Mouse (Mus musculus) lung, postnatal 10 days (tissue): ENCODE measurements at regions not wholly inside any gene's neighbourhood (a gene's known extent, or its start where the extent isn't known, plus 50 kb on each side); places are given as distances from the start of the nearest gene placed in this dataset.
"Not testable (repeated sequence)": the region's sequence is repeated elsewhere in the genome, so short reads cannot be mapped to it uniquely, and the experiment has no call there.

Experiments used
- DNase-seq: peaks from one replicate; pipeline ENCODE4 v3.0.0; 2021

- no peak for DNase-seq
Measured at GRCm38 (mm10) chr10:68963090-68963489, 188.1 kb upstream of the Rhobtb1 start.

GRCm38 (mm10) chr10:68965271-68965670 lies 186.0 kb upstream of the Rhobtb1 start:
- DNase-seq: no peak

- DNase-seq: no peak
Measured at GRCm38 (mm10) chr10:68967976-68968968, 183.0 kb upstream of the Rhobtb1 start.

GRCm38 (mm10) chr10:68970521-68970920 lies 180.7 kb upstream of the Rhobtb1 start:
- DNase-seq: no peak

- no peak for DNase-seq
Measured at GRCm38 (mm10) chr10:68974771-68975170, 176.5 kb upstream of the Rhobtb1 start.

GRCm38 (mm10) chr10:68976443-68977025 lies 174.7 kb upstream of the Rhobtb1 start:
- DNase-seq: peak; percentile 30

GRCm38 (mm10) chr10:68978115-68978514 lies 173.1 kb upstream of the Rhobtb1 start:
- peak; percentile 22 for DNase-seq

GRCm38 (mm10) chr10:68979949-68980348 lies 171.3 kb upstream of the Rhobtb1 start:
- DNase-seq: no peak

GRCm38 (mm10) chr10:68982288-68982687 lies 168.9 kb upstream of the Rhobtb1 start:
- no peak for DNase-seq

GRCm38 (mm10) chr10:68990584-68990983 lies 160.7 kb upstream of the Rhobtb1 start:
- no peak for DNase-seq

- no peak for DNase-seq
Measured at GRCm38 (mm10) chr10:68999610-69000009, 151.6 kb upstream of the Rhobtb1 start.

- no peak for DNase-seq
Measured at GRCm38 (mm10) chr10:69001654-69002435, 149.4 kb upstream of the Rhobtb1 start.

GRCm38 (mm10) chr10:69005199-69005872 lies 145.9 kb upstream of the Rhobtb1 start:
- DNase-seq: peak; percentile 89

GRCm38 (mm10) chr10:69008679-69009078 lies 142.6 kb upstream of the Rhobtb1 start:
- not testable (repeated sequence) for DNase-seq

GRCm38 (mm10) chr10:69020811-69021743 lies 130.2 kb upstream of the Rhobtb1 start:
- no peak for DNase-seq

- no peak for DNase-seq
Measured at GRCm38 (mm10) chr10:69033410-69033809, 117.8 kb upstream of the Rhobtb1 start.

GRCm38 (mm10) chr10:69034390-69035120 lies 116.7 kb upstream of the Rhobtb1 start:
- no peak for DNase-seq

GRCm38 (mm10) chr10:69035536-69035935 lies 115.7 kb upstream of the Rhobtb1 start:
- DNase-seq: not testable (repeated sequence)

GRCm38 (mm10) chr10:69036096-69036495 lies 115.1 kb upstream of the Rhobtb1 start:
- DNase-seq: no peak

- no peak for DNase-seq
Measured at GRCm38 (mm10) chr10:69044171-69044651, 107.0 kb upstream of the Rhobtb1 start.

- no peak for DNase-seq
Measured at GRCm38 (mm10) chr10:69045275-69045674, 106.0 kb upstream of the Rhobtb1 start.
